Mouse (Mus musculus): ENCODE results near the gene Trappc4. TPM values are rescaled to one million over a fixed set of nuclear protein-coding genes. Genes with fewer than 3 reads are reported as not detected.

The Trappc4 gene
- polyA plus RNA-seq, 1 experiment: 169 TPM

DNA sequence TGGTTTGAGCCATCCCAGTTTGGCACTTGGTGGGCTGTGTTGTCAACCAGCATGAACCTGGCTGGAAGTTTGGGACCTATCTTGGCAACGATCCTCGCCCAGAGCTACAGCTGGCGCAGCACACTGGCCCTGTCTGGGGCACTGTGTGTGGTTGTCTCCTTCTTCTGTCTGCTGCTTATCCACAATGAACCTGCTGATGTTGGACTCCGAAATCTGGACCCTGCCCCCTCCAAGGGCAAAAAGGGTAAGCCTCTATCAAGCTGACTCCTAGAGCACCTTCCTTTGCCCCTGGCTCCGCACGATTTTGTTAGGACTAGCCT, 7.6 kb downstream of the Trappc4 start:
- no peak for DNase-seq (ENCODE audit: low read depth)
- no peak for TF ChIP-seq CTCF (IDR thresholded peaks at IDR 0.05; ENCODE audit: borderline replicate concordance, extremely low read depth, insufficient read depth, insufficient read length)
- no peak for TF ChIP-seq POLR2A (IDR thresholded peaks at IDR 0.05; ENCODE audit: borderline replicate concordance, extremely low read depth, insufficient read depth, insufficient read length, poor library complexity, severe bottlenecking)

GRCm38 (mm10) chr9:44399114-44399794, 8.1 kb downstream of the Trappc4 start:
- no peak for DNase-seq (ENCODE audit: low read depth)
- TF ChIP-seq POLR2A (IDR thresholded peaks at IDR 0.05; ENCODE audit: borderline replicate concordance, extremely low read depth, insufficient read depth, insufficient read length, poor library complexity, severe bottlenecking) (no peak), CTCF (IDR thresholded peaks at IDR 0.05; ENCODE audit: borderline replicate concordance, extremely low read depth, insufficient read depth, insufficient read length) (no peak)

DNA sequence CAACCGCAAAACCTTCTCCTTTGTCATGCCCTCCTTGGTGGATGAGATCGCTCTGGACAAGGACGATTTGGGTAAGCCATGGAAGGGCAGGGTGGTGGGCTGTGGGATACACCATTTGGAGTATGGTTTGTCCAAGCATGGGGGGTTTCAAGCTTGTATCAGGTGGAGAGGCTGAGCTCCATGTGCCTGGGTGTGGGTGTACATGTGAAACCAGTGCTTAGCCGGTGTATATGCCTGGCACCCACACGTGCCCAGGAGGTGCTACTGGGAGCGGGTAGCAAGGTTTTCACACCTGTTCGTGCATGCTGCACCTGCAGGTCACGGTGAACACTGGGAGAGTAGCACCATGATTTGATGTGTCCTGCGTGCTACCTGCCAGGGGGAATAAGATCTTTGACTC, 8.8 kb downstream of the Trappc4 start:
- TF ChIP-seq CTCF (IDR thresholded peaks at IDR 0.05; ENCODE audit: borderline replicate concordance, extremely low read depth, insufficient read depth, insufficient read length) (no peak), POLR2A (IDR thresholded peaks at IDR 0.05; ENCODE audit: borderline replicate concordance, extremely low read depth, insufficient read depth, insufficient read length, poor library complexity, severe bottlenecking) (no peak)

GRCm38 (mm10) chr9:44398087-44398486, 9.3 kb downstream of the Trappc4 start:
- peak; percentile 36 for DNase-seq (ENCODE audit: low read depth)
- TF ChIP-seq POLR2A (IDR thresholded peaks at IDR 0.05; ENCODE audit: borderline replicate concordance, extremely low read depth, insufficient read depth, insufficient read length, poor library complexity, severe bottlenecking): no peak

More for the DNA sequence above, 8.8 kb downstream of the Trappc4 start:
- no peak for DNase-seq (ENCODE audit: low read depth)

GRCm38 (mm10) chr9:44396684-44397411, 10.6 kb downstream of the Trappc4 start, which contains the start of gene Slc37a4:
Gene Slc37a4 (plus strand): TSS chr9:44396852.
- peak; percentile 24; the same call in 1 of the 2 replicates for TF ChIP-seq POLR2A (IDR thresholded peaks at IDR 0.05; ENCODE audit: borderline replicate concordance, extremely low read depth, insufficient read depth, insufficient read length, poor library complexity, severe bottlenecking)
- TF ChIP-seq CTCF (IDR thresholded peaks at IDR 0.05; ENCODE audit: borderline replicate concordance, extremely low read depth, insufficient read depth, insufficient read length): no peak
- peak; percentile 98 for DNase-seq (ENCODE audit: low read depth)

- TF ChIP-seq CTCF (IDR thresholded peaks at IDR 0.05; ENCODE audit: borderline replicate concordance, extremely low read depth, insufficient read depth, insufficient read length): peak; percentile 79
- no peak for TF ChIP-seq POLR2A (IDR thresholded peaks at IDR 0.05; ENCODE audit: borderline replicate concordance, extremely low read depth, insufficient read depth, insufficient read length, poor library complexity, severe bottlenecking)
- peak; percentile 70 for DNase-seq (ENCODE audit: low read depth)
Measured at GRCm38 (mm10) chr9:44391466-44391865, 15.9 kb downstream of the Trappc4 start.

DNA sequence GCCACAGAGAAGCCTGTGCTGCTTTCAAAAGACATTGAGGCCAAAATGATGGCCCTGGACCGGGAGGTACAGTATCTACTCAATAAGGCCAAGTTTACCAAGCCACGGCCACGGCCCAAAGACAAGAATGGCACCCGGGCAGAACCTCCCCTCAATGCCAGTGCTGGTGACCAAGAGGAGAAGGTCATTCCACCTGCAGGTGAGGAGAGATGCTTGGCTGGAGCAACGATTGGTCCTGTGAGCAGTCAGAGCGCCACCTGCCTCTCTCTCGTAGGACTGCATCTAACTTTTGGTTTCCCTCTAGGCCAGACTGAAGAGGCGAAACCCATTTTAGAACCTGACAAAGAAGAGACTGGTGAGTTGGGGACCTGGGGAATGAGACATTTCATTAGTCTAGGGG, 18.1 kb downstream of the Trappc4 start:
- peak; percentile 43 for DNase-seq (ENCODE audit: low read depth)

DNA sequence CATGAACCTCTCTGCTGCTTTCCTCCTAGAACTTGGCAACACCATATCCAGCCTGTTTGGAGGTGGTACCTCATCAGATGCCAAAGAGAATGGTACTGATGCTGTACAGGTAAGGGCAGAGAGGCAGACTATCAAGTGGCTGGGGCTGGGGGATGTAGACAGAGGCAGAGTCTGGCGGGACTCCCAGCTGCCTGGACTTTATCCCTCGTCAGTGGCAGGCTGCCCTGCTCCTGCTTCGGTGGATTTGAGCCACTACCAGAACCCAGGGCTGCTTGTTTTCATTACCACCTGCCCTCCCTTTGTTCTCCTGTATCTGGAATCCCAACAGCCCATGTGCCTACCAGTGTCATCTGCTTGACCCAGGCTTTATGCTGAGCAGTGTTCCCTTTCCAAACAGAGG, 20.2 kb downstream of the Trappc4 start:
- no peak for DNase-seq (ENCODE audit: low read depth)
- TF ChIP-seq CTCF (IDR thresholded peaks at IDR 0.05; ENCODE audit: borderline replicate concordance, extremely low read depth, insufficient read depth, insufficient read length) (no peak), POLR2A (IDR thresholded peaks at IDR 0.05; ENCODE audit: borderline replicate concordance, extremely low read depth, insufficient read depth, insufficient read length, poor library complexity, severe bottlenecking) (no peak)

More for the DNA sequence above, 18.1 kb downstream of the Trappc4 start:
- TF ChIP-seq POLR2A (IDR thresholded peaks at IDR 0.05; ENCODE audit: borderline replicate concordance, extremely low read depth, insufficient read depth, insufficient read length, poor library complexity, severe bottlenecking) (no peak), CTCF (IDR thresholded peaks at IDR 0.05; ENCODE audit: borderline replicate concordance, extremely low read depth, insufficient read depth, insufficient read length) (peak; percentile 82)

GRCm38 (mm10) chr9:44384596-44384995, 22.8 kb downstream of the Trappc4 start:
- TF ChIP-seq CTCF (IDR thresholded peaks at IDR 0.05; ENCODE audit: borderline replicate concordance, extremely low read depth, insufficient read depth, insufficient read length) (no peak), POLR2A (IDR thresholded peaks at IDR 0.05; ENCODE audit: borderline replicate concordance, extremely low read depth, insufficient read depth, insufficient read length, poor library complexity, severe bottlenecking) (no peak)
- DNase-seq (ENCODE audit: low read depth): no peak

DNA sequence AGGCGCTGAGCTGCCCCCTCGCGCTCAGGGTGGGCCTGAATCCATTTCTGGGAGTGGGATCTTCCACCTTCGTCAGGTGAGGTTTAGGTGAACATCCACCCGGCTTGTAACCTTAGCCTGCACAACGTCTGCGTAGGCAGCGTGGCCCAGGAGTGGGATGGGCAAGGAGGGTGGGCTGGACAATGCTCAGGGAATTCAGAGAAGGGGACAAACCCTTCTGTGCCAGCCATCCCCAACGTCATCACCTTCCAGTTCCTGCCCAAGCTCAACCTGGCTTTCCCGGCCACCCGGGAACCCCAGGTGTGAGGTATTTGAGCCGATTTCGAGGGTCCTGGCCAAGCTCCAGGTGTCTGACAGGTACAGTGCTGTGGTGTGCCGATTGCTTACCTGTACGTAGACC, 27.5 kb downstream of the Trappc4 start:
- no peak for DNase-seq (ENCODE audit: low read depth)
- TF ChIP-seq CTCF (IDR thresholded peaks at IDR 0.05; ENCODE audit: borderline replicate concordance, extremely low read depth, insufficient read depth, insufficient read length) (no peak), POLR2A (IDR thresholded peaks at IDR 0.05; ENCODE audit: borderline replicate concordance, extremely low read depth, insufficient read depth, insufficient read length, poor library complexity, severe bottlenecking) (no peak)

GRCm38 (mm10) chr9:44379054-44379834, 28.2 kb downstream of the Trappc4 start, which contains the start of gene Hyou1:
Gene Hyou1 (plus strand): TSS chr9:44379490.
- peak; percentile 62 for TF ChIP-seq POLR2A (IDR thresholded peaks at IDR 0.05; ENCODE audit: borderline replicate concordance, extremely low read depth, insufficient read depth, insufficient read length, poor library complexity, severe bottlenecking)
- peak; percentile 23; the same call in 1 of the 2 replicates for TF ChIP-seq CTCF (IDR thresholded peaks at IDR 0.05; ENCODE audit: borderline replicate concordance, extremely low read depth, insufficient read depth, insufficient read length)
- DNase-seq (ENCODE audit: low read depth): peak; percentile 99
